Mouse (Mus musculus) neutrophil, adult 59 days (primary cell): ENCODE measurements around the gene Timp4. TPM values are rescaled to one million over a fixed set of nuclear protein-coding genes. Genes with fewer than 3 reads are reported as not detected.

Experiments used
- total RNA-seq, 2 experiments: library from RNA; stranded (reverse); gene quantifications; 1 replicate in 1 of 2; 2 replicates in 1 of 2; pipeline ENCODE4 v1.2.4; 2023

Gene Timp4
- total RNA-seq: not detected

GRCm38 (mm10) chr6:115252099-115252873, at the start of gene Timp4:
Timp4 (minus strand) TSS chr6:115252205.

GRCm38 (mm10) chr6:115227043-115227442, 25.0 kb downstream of the Timp4 start, which contains the start of gene Gm17482:
Gm17482 (plus strand) TSS chr6:115227343.

Other genes starting within 250 kb of the Timp4 start
- 10 to 100 TPM in 1 of 2 experiments, 1 to 10 TPM in 1; 7.4 to 10.4 TPM for gene Tamm41, start 214.3 kb downstream of the Timp4 start, total RNA-seq
- gene Syn2, start 117.3 kb downstream of the Timp4 start, total RNA-seq: not detected
- not detected for gene Gm17482, start 24.9 kb downstream of the Timp4 start, total RNA-seq
- 1 to 10 TPM in 1 of 2 experiments, under 1 TPM in 1; 0.95 to 2.2 TPM for gene Pparg, start 108.7 kb upstream of the Timp4 start, total RNA-seq